Mouse (Mus musculus): Measurements from ENCODE around the gene Ccdc182. TPM values are rescaled to one million over a fixed set of nuclear protein-coding genes. Genes with fewer than 3 reads are reported as not detected.

The Ccdc182 gene
- polyA plus RNA-seq, 1 experiment from 2014 or later, result not detected

GRCm38 (mm10) chr11:88276534-88277308, 17.1 kb upstream of the Ccdc182 start:
- Histone ChIP-seq H3K36me3 (ENCODE audit: control insufficient read depth, insufficient read depth) (no peaks in the 10 kb centered on the region), H3K4me2 (ENCODE audit: low read depth, low read length) (no peak overlapping the region), H3K27ac (ENCODE audit: low read length) (no peak overlapping the region), H3K9me3 (replicated peaks; ENCODE audit: control insufficient read depth, low read length) (no peaks in the 10 kb centered on the region), H3K4me3 (ENCODE audit: low read depth, low read length) (no peak overlapping the region), H3K4me1 (ENCODE audit: control insufficient read depth, low read depth, low read length) (no peaks in the 10 kb centered on the region; the same call in 1 of the 2 replicates), H3K27me3 (ENCODE audit: control insufficient read depth, insufficient read depth, low read depth, low read length) (peaks cover 12% of the 10 kb centered on the region), H3K9ac (ENCODE audit: low read depth, low read length) (no peak overlapping the region)
- ATAC-seq (ENCODE audit: low read depth), result no peak
- 68% methylated on average over 19 of the region's 19 CpGs for WGBS (ENCODE audit: insufficient replicate concordance)

DNA sequence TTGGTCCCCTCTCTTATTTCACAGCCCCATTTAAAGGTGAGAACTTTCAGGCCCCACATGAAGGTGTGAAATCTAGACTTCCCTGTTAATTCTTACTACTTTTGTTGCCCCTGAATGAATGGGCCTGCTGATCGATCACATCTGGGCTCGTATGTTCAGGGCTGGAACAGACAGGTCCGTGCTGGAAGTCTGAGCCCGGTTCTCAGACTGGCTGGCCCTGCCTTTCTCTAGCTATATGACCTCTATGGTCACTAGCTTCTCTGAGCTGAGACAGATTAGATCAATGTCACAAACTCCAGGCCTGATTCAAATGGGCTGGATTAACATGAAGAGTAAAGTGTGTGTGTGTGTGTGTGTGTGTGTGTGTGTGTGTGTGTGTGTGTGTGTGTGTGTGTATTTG, 14.9 kb upstream of the Ccdc182 start:
- Histone ChIP-seq H3K9me3 (replicated peaks; ENCODE audit: control insufficient read depth, low read length) (no peaks in the 10 kb centered on the region), H3K4me2 (ENCODE audit: low read depth, low read length) (no peak overlapping the region), H3K27ac (ENCODE audit: low read length) (no peak overlapping the region), H3K36me3 (ENCODE audit: control insufficient read depth, insufficient read depth) (no peaks in the 10 kb centered on the region), H3K9ac (ENCODE audit: low read depth, low read length) (no peak overlapping the region), H3K27me3 (ENCODE audit: control insufficient read depth, insufficient read depth, low read depth, low read length) (peaks cover 9% of the 10 kb centered on the region), H3K4me3 (ENCODE audit: low read depth, low read length) (no peak overlapping the region), H3K4me1 (ENCODE audit: control insufficient read depth, low read depth, low read length) (no peaks in the 10 kb centered on the region; the same call in 1 of the 2 replicates)
- no peak for ATAC-seq (ENCODE audit: low read depth)
- 45% methylated on average over 4 of the region's 4 CpGs for WGBS (ENCODE audit: insufficient replicate concordance)

- no peak overlapping the region for H3K9ac ChIP-seq (ENCODE audit: low read depth, low read length)
- no peaks in the 10 kb centered on the region for H3K4me1 ChIP-seq (ENCODE audit: control insufficient read depth, low read depth, low read length)
- H3K4me3 ChIP-seq (ENCODE audit: low read depth, low read length), result no peak overlapping the region
- WGBS (ENCODE audit: insufficient replicate concordance), result 50% methylated on average over 8 of the region's 8 CpGs
- H3K36me3 ChIP-seq (ENCODE audit: control insufficient read depth, insufficient read depth), result no peaks in the 10 kb centered on the region
- H3K9me3 ChIP-seq (replicated peaks; ENCODE audit: control insufficient read depth, low read length), result no peaks in the 10 kb centered on the region
- no peak overlapping the region for H3K27ac ChIP-seq (ENCODE audit: low read length)
- no peak for ATAC-seq (ENCODE audit: low read depth)
- H3K27me3 ChIP-seq (ENCODE audit: control insufficient read depth, insufficient read depth, low read depth, low read length), result no peaks in the 10 kb centered on the region
- H3K4me2 ChIP-seq (ENCODE audit: low read depth, low read length), result no peak overlapping the region
These were observed 13.4 kb upstream of the Ccdc182 start for GRCm38 (mm10) chr11:88280426-88280836.

DNA sequence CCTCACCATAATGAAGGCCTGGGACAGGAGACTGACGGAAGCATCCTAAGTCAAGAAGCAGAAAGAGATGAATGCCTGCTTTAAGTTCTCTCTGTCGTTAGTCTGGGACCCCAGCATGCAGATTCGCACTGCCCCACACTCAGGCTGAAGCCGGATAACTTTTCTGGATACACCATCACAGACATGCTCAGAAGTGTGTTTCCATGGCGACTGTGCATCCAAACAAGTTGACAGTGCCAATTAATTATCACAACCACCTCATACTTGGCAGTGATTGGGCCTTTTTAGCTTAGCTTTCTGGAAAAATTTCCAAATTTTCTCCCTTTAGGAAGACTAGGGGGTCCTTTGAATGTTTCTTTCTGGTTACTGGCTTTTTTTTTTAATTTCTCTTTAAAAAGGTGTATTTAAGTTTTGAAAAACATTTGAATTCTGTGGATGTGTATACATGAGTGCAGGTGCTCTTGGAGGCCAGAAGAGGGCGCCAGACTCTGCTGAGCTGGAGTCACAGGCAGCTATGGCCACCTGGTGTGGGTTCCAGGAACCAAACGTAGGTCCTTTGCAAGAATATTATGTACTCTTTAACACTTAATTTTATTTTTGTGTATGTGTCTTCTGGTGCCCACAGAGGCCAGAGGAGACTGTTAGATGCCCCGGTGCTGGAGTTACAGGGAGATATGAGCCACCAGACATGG, 12.3 kb upstream of the Ccdc182 start:
- Histone ChIP-seq H3K4me2 (ENCODE audit: low read depth, low read length) (no peak overlapping the region), H3K36me3 (ENCODE audit: control insufficient read depth, insufficient read depth) (no peaks in the 10 kb centered on the region), H3K4me1 (ENCODE audit: control insufficient read depth, low read depth, low read length) (no peaks in the 10 kb centered on the region), H3K9ac (ENCODE audit: low read depth, low read length) (no peak overlapping the region), H3K4me3 (ENCODE audit: low read depth, low read length) (no peak overlapping the region), H3K27ac (ENCODE audit: low read length) (no peak overlapping the region), H3K27me3 (ENCODE audit: control insufficient read depth, insufficient read depth, low read depth, low read length) (no peaks in the 10 kb centered on the region), H3K9me3 (replicated peaks; ENCODE audit: control insufficient read depth, low read length) (no peaks in the 10 kb centered on the region)
- ATAC-seq (ENCODE audit: low read depth), result no peak
- WGBS (ENCODE audit: insufficient replicate concordance), result 57% methylated on average over 8 of the region's 8 CpGs

DNA sequence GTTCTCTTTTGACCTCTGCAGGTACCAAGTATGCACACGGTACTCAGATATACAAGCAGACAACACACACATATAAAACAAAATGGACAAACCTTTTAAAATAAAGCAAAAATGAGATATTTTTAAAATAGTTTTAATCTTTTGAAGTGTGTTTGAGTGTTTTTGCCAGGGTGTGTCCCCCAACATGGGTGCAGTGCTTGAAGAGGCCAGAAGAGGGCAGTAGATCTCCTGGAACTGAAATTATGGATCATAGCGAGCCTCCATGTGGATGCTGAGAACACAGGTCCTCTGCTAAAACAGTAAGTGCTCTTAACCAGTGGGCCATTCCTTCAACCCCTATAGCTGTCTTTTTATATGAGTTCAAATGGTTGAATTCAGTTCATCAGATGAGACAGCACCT, 11.3 kb upstream of the Ccdc182 start:
- Histone ChIP-seq H3K9ac (ENCODE audit: low read depth, low read length) (no peak overlapping the region), H3K4me3 (ENCODE audit: low read depth, low read length) (no peak overlapping the region), H3K27me3 (ENCODE audit: control insufficient read depth, insufficient read depth, low read depth, low read length) (no peaks in the 10 kb centered on the region), H3K36me3 (ENCODE audit: control insufficient read depth, insufficient read depth) (no peaks in the 10 kb centered on the region), H3K27ac (ENCODE audit: low read length) (no peak overlapping the region), H3K9me3 (replicated peaks; ENCODE audit: control insufficient read depth, low read length) (no peaks in the 10 kb centered on the region), H3K4me1 (ENCODE audit: control insufficient read depth, low read depth, low read length) (no peaks in the 10 kb centered on the region), H3K4me2 (ENCODE audit: low read depth, low read length) (no peak overlapping the region)
- WGBS (ENCODE audit: insufficient replicate concordance), result 75% methylated on average over 2 of the region's 2 CpGs
- ATAC-seq (ENCODE audit: low read depth), result no peak

GRCm38 (mm10) chr11:88286019-88286418, 7.8 kb upstream of the Ccdc182 start:
- no peaks in the 10 kb centered on the region for H3K4me1 ChIP-seq (ENCODE audit: control insufficient read depth, low read depth, low read length)

GRCm38 (mm10) chr11:88288400-88288799, 5.5 kb upstream of the Ccdc182 start:
- 50% methylated on average over 11 of the region's 11 CpGs for WGBS (ENCODE audit: insufficient replicate concordance)
- Histone ChIP-seq H3K36me3 (ENCODE audit: control insufficient read depth, insufficient read depth) (no peaks in the 10 kb centered on the region), H3K4me2 (ENCODE audit: low read depth, low read length) (no peak overlapping the region), H3K4me3 (ENCODE audit: low read depth, low read length) (no peak overlapping the region), H3K9ac (ENCODE audit: low read depth, low read length) (no peak overlapping the region), H3K27ac (ENCODE audit: low read length) (no peak overlapping the region), H3K4me1 (ENCODE audit: control insufficient read depth, low read depth, low read length) (no peaks in the 10 kb centered on the region), H3K9me3 (replicated peaks; ENCODE audit: control insufficient read depth, low read length) (no peaks in the 10 kb centered on the region), H3K27me3 (ENCODE audit: control insufficient read depth, insufficient read depth, low read depth, low read length) (peaks cover 7% of the 10 kb centered on the region)
- no peak for ATAC-seq (ENCODE audit: low read depth)

More at GRCm38 (mm10) chr11:88286019-88286418, 7.8 kb upstream of the Ccdc182 start:
- Histone ChIP-seq H3K9ac (ENCODE audit: low read depth, low read length) (no peak overlapping the region), H3K27me3 (ENCODE audit: control insufficient read depth, insufficient read depth, low read depth, low read length) (peaks cover 2% of the 10 kb centered on the region; the same call in 1 of the 2 replicates), H3K4me3 (ENCODE audit: low read depth, low read length) (no peak overlapping the region), H3K9me3 (replicated peaks; ENCODE audit: control insufficient read depth, low read length) (no peaks in the 10 kb centered on the region), H3K36me3 (ENCODE audit: control insufficient read depth, insufficient read depth) (no peaks in the 10 kb centered on the region), H3K27ac (ENCODE audit: low read length) (no peak overlapping the region), H3K4me2 (ENCODE audit: low read depth, low read length) (no peak overlapping the region)
- ATAC-seq (ENCODE audit: low read depth), result no peak
- 49% methylated on average over 8 of the region's 8 CpGs for WGBS (ENCODE audit: insufficient replicate concordance)

- Histone ChIP-seq H3K27me3 (ENCODE audit: control insufficient read depth, insufficient read depth, low read depth, low read length) (peaks cover 11% of the 10 kb centered on the region), H3K27ac (ENCODE audit: low read length) (no peak overlapping the region), H3K9me3 (replicated peaks; ENCODE audit: control insufficient read depth, low read length) (no peaks in the 10 kb centered on the region), H3K36me3 (ENCODE audit: control insufficient read depth, insufficient read depth) (no peaks in the 10 kb centered on the region), H3K4me2 (ENCODE audit: low read depth, low read length) (no peak overlapping the region), H3K9ac (ENCODE audit: low read depth, low read length) (no peak overlapping the region), H3K4me3 (ENCODE audit: low read depth, low read length) (no peak overlapping the region), H3K4me1 (ENCODE audit: control insufficient read depth, low read depth, low read length) (no peaks in the 10 kb centered on the region)
- ATAC-seq (ENCODE audit: low read depth), result no peak
- 32% methylated on average over 12 of the region's 12 CpGs for WGBS (ENCODE audit: insufficient replicate concordance)
These were observed 5.0 kb upstream of the Ccdc182 start for GRCm38 (mm10) chr11:88288805-88289340.

- Histone ChIP-seq H3K4me2 (ENCODE audit: low read depth, low read length) (no peak overlapping the region), H3K27me3 (ENCODE audit: control insufficient read depth, insufficient read depth, low read depth, low read length) (peaks cover 17% of the 10 kb centered on the region), H3K4me3 (ENCODE audit: low read depth, low read length) (no peak overlapping the region), H3K27ac (ENCODE audit: low read length) (no peak overlapping the region), H3K9ac (ENCODE audit: low read depth, low read length) (no peak overlapping the region), H3K9me3 (replicated peaks; ENCODE audit: control insufficient read depth, low read length) (no peaks in the 10 kb centered on the region), H3K36me3 (ENCODE audit: control insufficient read depth, insufficient read depth) (no peaks in the 10 kb centered on the region), H3K4me1 (ENCODE audit: control insufficient read depth, low read depth, low read length) (no peaks in the 10 kb centered on the region; the same call in 1 of the 2 replicates)
- ATAC-seq (ENCODE audit: low read depth), result no peak
- 51% methylated on average over 4 of the region's 4 CpGs for WGBS (ENCODE audit: insufficient replicate concordance)
These were observed 2.6 kb upstream of the Ccdc182 start for GRCm38 (mm10) chr11:88291245-88291644.
